Mouse (Mus musculus) hematopoietic stem cell, adult 5-6 weeks (primary cell): ENCODE measurements around the gene Iqgap2. TPM values are rescaled to one million over a fixed set of nuclear protein-coding genes. Genes with fewer than 3 reads are reported as not detected.

ENCODE experiments used
- ATAC-seq, 2 experiments: fragments of 125-278 bp in 1 of 2; replicated peaks in 1 of 2; 2 replicates each; pipeline ENCODE4 v1.8.0; 2016 to 2017; ENCODE audit warnings: inconsistent platforms in 2 of 2, mild to moderate bottlenecking in 2 of 2, moderate number of reproducible peaks in 2 of 2, low read depth in 1 of 2, moderate TSS enrichment in 1 of 2; ENCODE audit not compliant: low FRiP score in 2 of 2, poor library complexity in 2 of 2, severe bottlenecking in 2 of 2, insufficient read depth in 1 of 2, low TSS enrichment in 1 of 2
- total RNA-seq: library from RNA; stranded (forward); fragments of 172-1452, 232-1000 nt; gene quantifications from 2 replicates; pipeline ENCODE4 v1.2.3, GENCODE M21; 2017

Iqgap2 gene
- total RNA-seq = 234 and 243 TPM in 2 replicates

- ATAC-seq = no peak
Observed at GRCm38 (mm10) chr13:95891491-95891925, at the start of gene Iqgap2. Iqgap2 (minus strand) TSS chr13:95891922.

- ATAC-seq = no peak
Observed at GRCm38 (mm10) chr13:95940811-95941210, 49.1 kb upstream of the Iqgap2 start.

- ATAC-seq = no peak
Observed at GRCm38 (mm10) chr13:95924201-95924621, 32.5 kb upstream of the Iqgap2 start.

GRCm38 (mm10) chr13:95922626-95923025, 30.9 kb upstream of the Iqgap2 start:
- no peak for ATAC-seq

GRCm38 (mm10) chr13:95918624-95919284, 27.0 kb upstream of the Iqgap2 start:
- ATAC-seq = no peak

GRCm38 (mm10) chr13:95913046-95913406, 21.3 kb upstream of the Iqgap2 start:
- ATAC-seq = peak; percentile 32 to 60; a peak in 2 of 4 replicates

GRCm38 (mm10) chr13:95912157-95913045, 20.7 kb upstream of the Iqgap2 start:
- ATAC-seq = no peak

- no peak for ATAC-seq
Observed at GRCm38 (mm10) chr13:95910270-95910669, 18.5 kb upstream of the Iqgap2 start.

- no peak for ATAC-seq
Observed at GRCm38 (mm10) chr13:95909244-95909643, 17.5 kb upstream of the Iqgap2 start.

- no peak for ATAC-seq
Observed at GRCm38 (mm10) chr13:95902696-95903095, 11.0 kb upstream of the Iqgap2 start.

- no peak; a peak in 1 of 4 replicates for ATAC-seq
Observed at GRCm38 (mm10) chr13:95899885-95900650, 8.3 kb upstream of the Iqgap2 start.

- no peak for ATAC-seq
Observed at GRCm38 (mm10) chr13:95896501-95896900, 4.8 kb upstream of the Iqgap2 start.

- no peak for ATAC-seq
Observed at GRCm38 (mm10) chr13:95893166-95893565, 1.4 kb upstream of the Iqgap2 start.

GRCm38 (mm10) chr13:95892611-95893145, 956 bp upstream of the Iqgap2 start:
- ATAC-seq = no peak

GRCm38 (mm10) chr13:95891926-95892610, 346 bp upstream of the Iqgap2 start:
- ATAC-seq = peak; percentile 76 to 86

GRCm38 (mm10) chr13:95890851-95891471, 761 bp downstream of the Iqgap2 start:
- ATAC-seq = peak; percentile 29 to 37
